Mouse (Mus musculus): ENCODE results near the gene Muc4. TPM values are rescaled to one million over a fixed set of nuclear protein-coding genes. Genes with fewer than 3 reads are reported as not detected.

Gene Muc4
- polyA plus RNA-seq, 1 experiment from 2014 or later, result 0.27 TPM

GRCm38 (mm10) chr16:32783324-32784062 is 47.8 kb downstream of the Muc4 start:
- Histone ChIP-seq H3K4me3 (no peak overlapping the region), H3K9ac (no peak overlapping the region), H3K4me1 (0 out of 2 replicates have a peak, but pooled peaks cover 4% of the 10 kb centered on the region), H3K4me2 (replicated peaks) (no peak overlapping the region), H3K27ac (no peak overlapping the region), H3K27me3 (no peaks in the 10 kb centered on the region), H3K36me3 (no peaks in the 10 kb centered on the region), H3K9me3 (replicated peaks) (peaks cover 2% of the 10 kb centered on the region; the same call in 1 of the 2 replicates)
- WGBS, result 47% methylated on average over 5 of the region's 5 CpGs
- ATAC-seq (ENCODE audit: low FRiP score), result 0 out of 2 replicates have a peak, but pooled peaks have one; percentile 46

GRCm38 (mm10) chr16:32784840-32785239 is 49.2 kb downstream of the Muc4 start:
- Histone ChIP-seq H3K4me2 (replicated peaks) (no peak overlapping the region), H3K36me3 (no peaks in the 10 kb centered on the region), H3K27ac (no peak overlapping the region), H3K4me1 (0 out of 2 replicates have a peak, but pooled peaks cover 4% of the 10 kb centered on the region), H3K9me3 (replicated peaks) (peaks cover 4% of the 10 kb centered on the region; the same call in 1 of the 2 replicates), H3K9ac (no peak overlapping the region), H3K4me3 (no peak overlapping the region), H3K27me3 (no peaks in the 10 kb centered on the region)
- 0 out of 2 replicates have a peak, but pooled peaks have one; percentile 50 for ATAC-seq (ENCODE audit: low FRiP score)
- WGBS, result 66% methylated on average over 13 of the region's 13 CpGs

- Histone ChIP-seq H3K36me3 (no peaks in the 10 kb centered on the region), H3K4me1 (no peaks in the 10 kb centered on the region), H3K27ac (no peak overlapping the region), H3K4me2 (replicated peaks) (no peak overlapping the region), H3K27me3 (no peaks in the 10 kb centered on the region), H3K9me3 (replicated peaks) (peaks cover 4% of the 10 kb centered on the region; the same call in 1 of the 2 replicates), H3K9ac (no peak overlapping the region), H3K4me3 (no peak overlapping the region)
- no peak for ATAC-seq (ENCODE audit: low FRiP score)
- 92% methylated on average over 5 of the region's 5 CpGs for WGBS
Measured at GRCm38 (mm10) chr16:32790056-32790455, 54.4 kb downstream of the Muc4 start.

GRCm38 (mm10) chr16:32795177-32795576 is 59.5 kb downstream of the Muc4 start:
- H3K27ac ChIP-seq, result no peak overlapping the region
- H3K27me3 ChIP-seq, result no peaks in the 10 kb centered on the region
- no peak overlapping the region for H3K9ac ChIP-seq
- 0 out of 2 replicates have a peak, but pooled peaks cover 4% of the 10 kb centered on the region for H3K4me1 ChIP-seq
- ATAC-seq (ENCODE audit: low FRiP score), result no peak
- H3K36me3 ChIP-seq, result no peaks in the 10 kb centered on the region
- no peak overlapping the region for H3K4me3 ChIP-seq
- H3K9me3 ChIP-seq (replicated peaks), result no peaks in the 10 kb centered on the region
- H3K4me2 ChIP-seq (replicated peaks), result no peak overlapping the region
- 90% methylated on average over 1 of the region's 1 CpGs for WGBS

GRCm38 (mm10) chr16:32796676-32797425 is 61.2 kb downstream of the Muc4 start:
- H3K4me1 ChIP-seq, result 0 out of 2 replicates have a peak, but pooled peaks cover 4% of the 10 kb centered on the region
- WGBS, result 66% methylated on average over 14 of the region's 14 CpGs
- H3K9ac ChIP-seq, result no peak overlapping the region
- ATAC-seq (ENCODE audit: low FRiP score), result no peak
- no peak overlapping the region for H3K4me3 ChIP-seq
- H3K27me3 ChIP-seq, result no peaks in the 10 kb centered on the region
- no peaks in the 10 kb centered on the region for H3K9me3 ChIP-seq (replicated peaks)
- no peaks in the 10 kb centered on the region for H3K36me3 ChIP-seq
- H3K27ac ChIP-seq, result no peak overlapping the region
- H3K4me2 ChIP-seq (replicated peaks), result no peak overlapping the region

GRCm38 (mm10) chr16:32797426-32797689 is 61.7 kb downstream of the Muc4 start, which contains the start of gene Muc20:
Gene Muc20, minus strand, starts transcription at chr16:32797435.
- H3K9ac ChIP-seq, result no peak within 1 kb of the TSS
- H3K27ac ChIP-seq, result no peak within 1 kb of the TSS
- no peak within 1 kb of the TSS for H3K4me2 ChIP-seq (replicated peaks)
- no peak for ATAC-seq (ENCODE audit: low FRiP score)
- no peaks in the 10 kb centered on the region for H3K27me3 ChIP-seq
- no peaks in the 10 kb centered on the region for H3K36me3 ChIP-seq
- no peak within 1 kb of the TSS for H3K4me3 ChIP-seq
- H3K9me3 ChIP-seq (replicated peaks), result no peaks in the 10 kb centered on the region
- 0 out of 2 replicates have a peak, but pooled peaks cover 4% of the 10 kb centered on the region for H3K4me1 ChIP-seq
- 85% methylated on average over 3 of the region's 3 CpGs for WGBS

- 0 out of 2 replicates have a peak, but pooled peaks cover 2% of the 10 kb centered on the region for H3K27me3 ChIP-seq
- no peaks in the 10 kb centered on the region for H3K9me3 ChIP-seq (replicated peaks)
- H3K4me3 ChIP-seq, result no peak overlapping the region
- H3K36me3 ChIP-seq, result no peaks in the 10 kb centered on the region
- H3K4me2 ChIP-seq (replicated peaks), result no peak overlapping the region
- 0 out of 2 replicates have a peak, but pooled peaks cover 5% of the 10 kb centered on the region for H3K4me1 ChIP-seq
- no peak for ATAC-seq (ENCODE audit: low FRiP score)
- 62% methylated on average over 6 of the region's 6 CpGs for WGBS
- no peak overlapping the region for H3K27ac ChIP-seq
- no peak overlapping the region for H3K9ac ChIP-seq
Measured at GRCm38 (mm10) chr16:32803252-32803853, 67.7 kb downstream of the Muc4 start.

GRCm38 (mm10) chr16:32803901-32804300 is 68.2 kb downstream of the Muc4 start:
- Histone ChIP-seq H3K27me3 (0 out of 2 replicates have a peak, but pooled peaks cover 2% of the 10 kb centered on the region), H3K27ac (no peak overlapping the region), H3K4me3 (no peak overlapping the region), H3K4me2 (replicated peaks) (no peak overlapping the region), H3K36me3 (no peaks in the 10 kb centered on the region), H3K9ac (no peak overlapping the region), H3K9me3 (replicated peaks) (no peaks in the 10 kb centered on the region), H3K4me1 (0 out of 2 replicates have a peak, but pooled peaks cover 5% of the 10 kb centered on the region)
- WGBS, result 45% methylated on average over 5 of the region's 5 CpGs
- no peak for ATAC-seq (ENCODE audit: low FRiP score)

GRCm38 (mm10) chr16:32805151-32805550 is 69.5 kb downstream of the Muc4 start:
- 0 out of 2 replicates have a peak, but pooled peaks cover 2% of the 10 kb centered on the region for H3K27me3 ChIP-seq
- H3K9ac ChIP-seq, result no peak overlapping the region
- H3K36me3 ChIP-seq, result no peaks in the 10 kb centered on the region
- no peak overlapping the region for H3K4me3 ChIP-seq
- H3K4me1 ChIP-seq, result 0 out of 2 replicates have a peak, but pooled peaks cover 5% of the 10 kb centered on the region
- no peak overlapping the region for H3K27ac ChIP-seq
- no peak for ATAC-seq (ENCODE audit: low FRiP score)
- H3K9me3 ChIP-seq (replicated peaks), result no peaks in the 10 kb centered on the region
- H3K4me2 ChIP-seq (replicated peaks), result no peak overlapping the region
- 88% methylated on average over 7 of the region's 7 CpGs for WGBS

- 54% methylated on average over 8 of the region's 8 CpGs for WGBS
- no peak for ATAC-seq (ENCODE audit: low FRiP score)
Measured at GRCm38 (mm10) chr16:32807408-32808185, 71.9 kb downstream of the Muc4 start.

GRCm38 (mm10) chr16:32810321-32810720 is 74.6 kb downstream of the Muc4 start, which contains the start of gene Smbd1:
Gene Smbd1, minus strand, starts transcription at chr16:32810477.
- 89% methylated on average over 4 of the region's 4 CpGs for WGBS
- Histone ChIP-seq H3K27me3 (peaks cover 2% of the 10 kb centered on the region; the same call in 1 of the 2 replicates), H3K4me3 (no peak within 1 kb of the TSS), H3K36me3 (no peaks in the 10 kb centered on the region), H3K4me1 (peaks cover 17% of the 10 kb centered on the region), H3K4me2 (replicated peaks) (no peak within 1 kb of the TSS), H3K9ac (no peak within 1 kb of the TSS), H3K27ac (no peak within 1 kb of the TSS), H3K9me3 (replicated peaks) (no peaks in the 10 kb centered on the region)
- no peak for ATAC-seq (ENCODE audit: low FRiP score)

More at GRCm38 (mm10) chr16:32807408-32808185, 71.9 kb downstream of the Muc4 start:
- H3K4me3 ChIP-seq, result no peak overlapping the region
- no peak overlapping the region for H3K4me2 ChIP-seq (replicated peaks)
- H3K9me3 ChIP-seq (replicated peaks), result no peaks in the 10 kb centered on the region
- 0 out of 2 replicates have a peak, but pooled peaks cover 5% of the 10 kb centered on the region for H3K4me1 ChIP-seq
- H3K9ac ChIP-seq, result no peak overlapping the region
- H3K27me3 ChIP-seq, result 0 out of 2 replicates have a peak, but pooled peaks cover 2% of the 10 kb centered on the region
- no peak overlapping the region for H3K27ac ChIP-seq
- H3K36me3 ChIP-seq, result no peaks in the 10 kb centered on the region

Data from hindbrain, embryonic 12.5 days (tissue).